Mouse (Mus musculus) small intestine, adult 2 months (tissue): ENCODE results near the gene Bin2. TPM values are rescaled to one million over a fixed set of nuclear protein-coding genes. Genes with fewer than 3 reads are reported as not detected.

Experiments used
- H3K27ac ChIP-seq: fragments of 200-500 bp; 2 replicates; pipeline ENCODE4 v1.5.1; 2012; ENCODE audit warnings: low read depth, low read length, control low read depth, inconsistent platforms; ENCODE audit not compliant: insufficient read depth
- H3K27me3 ChIP-seq: fragments of 200-500 bp; 2 replicates; pipeline ENCODE4 v1.6.1; 2012; ENCODE audit warnings: mild to moderate bottlenecking, moderate library complexity, low read length, inconsistent platforms; ENCODE audit not compliant: control insufficient read depth, insufficient read depth
- H3K36me3 ChIP-seq: fragments of 200-500 bp; 2 replicates; pipeline ENCODE4 v1.6.1; 2012; ENCODE audit warnings: mild to moderate bottlenecking, low read length, control low read depth, inconsistent platforms; ENCODE audit not compliant: control insufficient read depth, insufficient read depth
- H3K4me1 ChIP-seq: fragments of 200-500 bp; 2 replicates; pipeline ENCODE4 v1.6.1; 2012; ENCODE audit warnings: low read length, inconsistent platforms, mixed read lengths; ENCODE audit not compliant: control insufficient read depth, insufficient read depth, insufficient read length
- H3K4me3 ChIP-seq: fragments of 200-500 bp; 2 replicates; pipeline ENCODE4 v1.5.1; 2012; ENCODE audit warnings: low read depth, mild to moderate bottlenecking, control low read depth, inconsistent platforms, low read length, moderate library complexity
- CTCF ChIP-seq: fragments of 200-500 bp; IDR thresholded peaks from 2 replicates; pipeline ENCODE4 v1.5.1; 2012; ENCODE audit warnings: low read depth, mild to moderate bottlenecking, control low read depth, inconsistent platforms, low read length, moderate library complexity, mixed read lengths; ENCODE audit not compliant: insufficient replicate concordance, insufficient read length; ENCODE audit errors: extremely low read depth
- POLR2A ChIP-seq: fragments of 200-500 bp; IDR thresholded peaks from 2 replicates; pipeline ENCODE4 v1.6.1; 2012; ENCODE audit warnings: low read depth, mild to moderate bottlenecking, control low read depth, inconsistent platforms, low read length, moderate library complexity
- WGBS: fragments of 180-500 bp; shearing (Covaris S2); methylation state at CpG from one replicate; pipeline ENCODE4 v1.1.7; 2018; 5-methylcytosine and 5-hydroxymethylcytosine counted together
- polyA plus RNA-seq: library from polyadenylated mRNA; depleted of rRNA; stranded (reverse); fragments of >200 nt; gene quantifications from 2 replicates; pipeline ENCODE4 v1.2.3, GENCODE M21; 2012

Bin2 gene
- polyA plus RNA-seq, 1 experiment = 13.0 TPM

DNA sequence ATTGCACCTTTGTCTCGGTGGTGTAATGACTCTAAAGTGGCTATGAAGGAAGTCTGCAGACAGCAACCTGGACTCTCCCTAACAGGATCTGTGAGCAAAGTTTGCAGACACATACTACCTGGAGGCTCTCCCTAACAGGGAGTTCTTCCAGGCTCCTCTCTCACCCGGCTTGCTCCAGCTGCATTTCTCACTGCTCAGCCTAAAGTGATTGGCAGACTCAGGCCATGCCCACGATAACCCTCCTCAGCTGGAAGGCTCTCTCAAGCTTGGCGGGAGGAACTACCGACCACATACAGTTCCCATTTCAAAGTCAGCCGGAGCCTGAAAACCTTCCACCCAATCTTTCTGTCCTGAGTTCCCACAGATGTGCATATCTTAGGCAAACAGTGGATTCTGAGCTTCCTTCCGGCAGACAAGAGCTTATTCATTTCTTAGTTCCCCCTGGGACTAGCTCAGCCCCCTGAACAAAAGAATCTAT, 3.1 kb downstream of the Bin2 start:
- no peak for TF ChIP-seq CTCF
- 0 out of 2 replicates have a peak, but pooled peaks have one; percentile 21 for TF ChIP-seq POLR2A
- Histone ChIP-seq H3K27ac (peak overlapping the region; percentile 96), H3K27me3 (no peaks in the 10 kb centered on the region), H3K36me3 (no peaks in the 10 kb centered on the region), H3K4me1 (peaks cover 38% of the 10 kb centered on the region), H3K4me3 (peak overlapping the region; percentile 40)
- 3% methylated on average over 7 of the region's 7 CpGs for WGBS

DNA sequence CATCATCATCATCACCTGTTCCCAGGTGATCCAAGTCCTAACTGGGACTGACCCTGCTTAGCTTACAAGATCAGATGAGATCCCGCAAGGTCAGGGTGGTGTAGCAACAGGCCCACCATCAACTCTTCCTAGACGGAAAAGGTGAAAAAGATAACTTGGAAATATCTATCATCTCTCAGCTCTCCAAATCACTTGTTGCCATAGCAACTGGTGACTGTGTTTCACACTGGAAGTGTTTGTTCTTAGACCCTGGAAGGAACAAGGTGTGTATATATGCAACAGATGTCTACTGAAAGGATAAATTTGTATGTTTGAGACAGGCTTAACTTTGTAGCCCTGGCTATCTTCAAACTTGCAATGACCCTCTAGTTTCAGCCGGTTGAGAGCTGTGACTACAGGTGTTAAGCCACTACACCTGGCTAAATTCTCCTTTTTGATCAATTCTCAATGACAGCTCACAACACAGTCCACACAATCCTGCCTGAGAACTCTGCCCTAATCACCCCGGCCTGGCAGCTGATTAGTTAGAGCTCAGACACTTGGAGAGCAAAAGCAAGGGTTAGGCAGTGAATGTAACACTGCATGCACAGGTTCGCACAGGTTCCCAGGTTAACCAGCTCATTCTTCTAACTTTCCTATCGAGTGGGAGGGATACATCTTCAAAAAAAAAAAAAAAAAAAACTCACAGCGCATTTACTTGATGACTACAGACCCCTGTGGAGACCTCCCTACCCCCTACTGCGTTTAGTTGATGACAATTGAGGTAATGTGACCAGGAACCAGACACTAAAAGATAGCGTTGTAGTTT, 3.7 kb downstream of the Bin2 start:
- Histone ChIP-seq H3K27ac (peak overlapping the region; percentile 96), H3K4me3 (no peak overlapping the region), H3K4me1 (peaks cover 38% of the 10 kb centered on the region), H3K36me3 (no peaks in the 10 kb centered on the region), H3K27me3 (no peaks in the 10 kb centered on the region)
- WGBS = 24% methylated on average over 9 of the region's 9 CpGs
- no peak for TF ChIP-seq CTCF
- no peak for TF ChIP-seq POLR2A

- Histone ChIP-seq H3K36me3 (no peaks in the 10 kb centered on the region), H3K4me1 (peaks cover 40% of the 10 kb centered on the region), H3K4me3 (no peak overlapping the region), H3K27me3 (no peaks in the 10 kb centered on the region), H3K27ac (peak overlapping the region; percentile 28; the same call in 1 of the 2 replicates)
- no peak for TF ChIP-seq POLR2A
- no peak for TF ChIP-seq CTCF
- WGBS = 45% methylated on average over 9 of the region's 9 CpGs
Observed at GRCm38 (mm10) chr15:100664813-100665274, 4.5 kb downstream of the Bin2 start.

DNA sequence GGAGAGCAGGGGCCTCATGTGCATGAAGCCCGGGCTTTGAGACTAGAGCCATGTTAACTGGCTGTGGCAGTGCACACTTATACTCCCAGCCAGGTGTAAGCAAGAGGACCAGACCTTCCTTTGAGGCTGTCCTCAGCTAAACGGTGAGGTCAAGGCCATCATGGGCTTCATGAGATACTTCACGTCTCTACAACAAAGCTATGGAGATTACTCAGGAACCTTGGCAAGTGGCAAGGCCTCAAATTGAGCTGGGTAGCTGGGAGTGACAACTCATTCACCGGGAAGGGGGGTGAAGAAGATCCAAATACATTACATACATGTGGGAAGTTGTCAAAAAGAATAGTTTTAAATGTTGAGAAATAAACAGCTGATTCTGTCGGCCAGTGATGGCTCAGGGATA, 8.5 kb downstream of the Bin2 start:
- no peak for TF ChIP-seq POLR2A
- no peak for TF ChIP-seq CTCF
- Histone ChIP-seq H3K27ac (no peak overlapping the region), H3K4me1 (peaks cover 17% of the 10 kb centered on the region; the same call in 1 of the 2 replicates), H3K27me3 (no peaks in the 10 kb centered on the region), H3K4me3 (no peak overlapping the region), H3K36me3 (no peaks in the 10 kb centered on the region)
- WGBS = 91% methylated on average over 5 of the region's 5 CpGs

GRCm38 (mm10) chr15:100660306-100660705, 9.0 kb downstream of the Bin2 start:
- Histone ChIP-seq H3K36me3 (no peaks in the 10 kb centered on the region), H3K27ac (no peak overlapping the region), H3K27me3 (no peaks in the 10 kb centered on the region), H3K4me1 (peaks cover 12% of the 10 kb centered on the region; the same call in 1 of the 2 replicates), H3K4me3 (no peak overlapping the region)
- no peak for TF ChIP-seq POLR2A
- TF ChIP-seq CTCF = no peak
- WGBS = 70% methylated on average over 9 of the region's 9 CpGs

DNA sequence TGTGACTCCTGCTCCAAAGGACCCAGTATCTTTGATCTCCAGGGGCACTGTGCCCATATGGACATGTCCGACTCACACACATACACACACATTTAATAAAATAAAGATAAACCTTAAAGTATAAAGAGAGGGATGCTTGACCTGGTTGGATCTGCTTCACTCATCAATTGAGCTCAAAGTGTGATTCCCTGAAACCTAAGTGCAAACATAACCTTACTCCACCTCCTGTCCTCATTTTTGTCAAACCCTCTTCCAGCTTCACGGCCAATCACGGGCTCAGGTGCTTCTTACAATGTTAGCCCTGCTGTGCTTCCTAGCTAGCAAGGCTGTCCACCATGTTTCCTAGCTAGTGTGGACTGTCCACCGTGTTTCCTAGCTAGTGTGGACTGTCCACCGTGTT, 14.2 kb downstream of the Bin2 start:
- TF ChIP-seq CTCF (no peak), POLR2A (no peak)
- 91% methylated on average over 5 of the region's 5 CpGs for WGBS
- no peak overlapping the region for H3K27ac ChIP-seq

DNA sequence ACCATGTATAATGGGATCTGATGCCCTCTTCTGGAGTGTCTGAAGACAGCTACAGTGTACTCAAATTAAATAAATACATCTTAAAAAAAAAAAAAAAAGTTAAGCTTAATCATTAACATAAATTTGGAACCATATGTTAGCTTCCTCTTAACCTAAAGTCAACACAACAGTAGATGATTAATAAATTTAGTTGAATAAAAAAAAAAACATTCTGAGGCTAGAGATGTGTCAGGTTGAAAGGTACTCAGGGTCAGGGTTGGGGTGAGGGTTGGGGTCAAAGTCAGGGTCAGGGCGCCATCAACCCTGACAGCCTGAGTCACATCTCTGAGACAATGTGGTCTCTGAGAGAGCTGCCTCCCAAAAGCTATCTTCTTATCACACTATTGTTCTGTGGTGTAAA, 15.1 kb downstream of the Bin2 start:
- no peaks in the 10 kb centered on the region; the same call in 1 of the 2 replicates for H3K36me3 ChIP-seq
- H3K27me3 ChIP-seq = no peaks in the 10 kb centered on the region
- peaks cover 8% of the 10 kb centered on the region for H3K4me1 ChIP-seq
- H3K27ac ChIP-seq = no peak overlapping the region
- H3K4me3 ChIP-seq = no peak overlapping the region
- TF ChIP-seq CTCF = no peak
- no peak for TF ChIP-seq POLR2A
- 42% methylated on average over 1 of the region's 1 CpGs for WGBS

More for the DNA sequence above, 14.2 kb downstream of the Bin2 start:
- Histone ChIP-seq H3K27me3 (no peaks in the 10 kb centered on the region), H3K36me3 (no peaks in the 10 kb centered on the region; the same call in 1 of the 2 replicates), H3K4me1 (peaks cover 8% of the 10 kb centered on the region), H3K4me3 (no peak overlapping the region)
